Mouse (Mus musculus) C2C12 (cell line): ENCODE measurements at regions not wholly inside any gene's neighbourhood (a gene's known extent, or its start where the extent isn't known, plus 50 kb on each side); places are given as distances from the start of the nearest gene placed in this dataset.

ENCODE experiments used
- CTCF ChIP-seq: IDR thresholded peaks from one replicate; pipeline ENCODE4 v1.5.1; 2011; ENCODE audit not compliant: control insufficient read depth, insufficient read depth, insufficient read length
- FOSL1 ChIP-seq: IDR thresholded peaks from one replicate; pipeline ENCODE4 v1.8.0; 2011; ENCODE audit warnings: mild to moderate bottlenecking, low read length; ENCODE audit not compliant: poor library complexity, insufficient read depth, severe bottlenecking
- MAX ChIP-seq: IDR thresholded peaks from one replicate; pipeline ENCODE4 v1.6.1; 2011; ENCODE audit warnings: mild to moderate bottlenecking, control low read depth
- MYOD1 ChIP-seq: IDR thresholded peaks from one replicate; pipeline ENCODE4 v1.6.1; 2011; ENCODE audit warnings: low read depth; ENCODE audit not compliant: control insufficient read depth, insufficient read length
- MYOG ChIP-seq: IDR thresholded peaks from one replicate; pipeline ENCODE4 v1.6.1; 2011; ENCODE audit not compliant: control insufficient read depth, insufficient read length; ENCODE audit errors: extremely low read depth
- USF1 ChIP-seq: IDR thresholded peaks from one replicate; pipeline ENCODE4 v1.6.1; 2011; ENCODE audit warnings: low read depth, mild to moderate bottlenecking, control low read depth, moderate library complexity

- no peak for TF ChIP-seq CTCF
- TF ChIP-seq MAX: no peak
- TF ChIP-seq MYOD1: no peak
- TF ChIP-seq USF1: no peak
- no peak for TF ChIP-seq FOSL1
- TF ChIP-seq MYOG: no peak
Observed at GRCm38 (mm10) chr16:55420876-55421568, 123.2 kb upstream of the Zpld1 start.
